Mouse (Mus musculus) spleen, adult 12 weeks (tissue): ENCODE measurements around the gene C2cd2l.
"Not testable (repeated sequence)": the region's sequence is repeated elsewhere in the genome, so short reads cannot be mapped to it uniquely, and the experiment has no call there.

Source experiments
- DNase-seq: peaks from one replicate; pipeline ENCODE4 v3.0.0; 2022; ENCODE audit warnings: low spot score

Gene C2cd2l

DNA sequence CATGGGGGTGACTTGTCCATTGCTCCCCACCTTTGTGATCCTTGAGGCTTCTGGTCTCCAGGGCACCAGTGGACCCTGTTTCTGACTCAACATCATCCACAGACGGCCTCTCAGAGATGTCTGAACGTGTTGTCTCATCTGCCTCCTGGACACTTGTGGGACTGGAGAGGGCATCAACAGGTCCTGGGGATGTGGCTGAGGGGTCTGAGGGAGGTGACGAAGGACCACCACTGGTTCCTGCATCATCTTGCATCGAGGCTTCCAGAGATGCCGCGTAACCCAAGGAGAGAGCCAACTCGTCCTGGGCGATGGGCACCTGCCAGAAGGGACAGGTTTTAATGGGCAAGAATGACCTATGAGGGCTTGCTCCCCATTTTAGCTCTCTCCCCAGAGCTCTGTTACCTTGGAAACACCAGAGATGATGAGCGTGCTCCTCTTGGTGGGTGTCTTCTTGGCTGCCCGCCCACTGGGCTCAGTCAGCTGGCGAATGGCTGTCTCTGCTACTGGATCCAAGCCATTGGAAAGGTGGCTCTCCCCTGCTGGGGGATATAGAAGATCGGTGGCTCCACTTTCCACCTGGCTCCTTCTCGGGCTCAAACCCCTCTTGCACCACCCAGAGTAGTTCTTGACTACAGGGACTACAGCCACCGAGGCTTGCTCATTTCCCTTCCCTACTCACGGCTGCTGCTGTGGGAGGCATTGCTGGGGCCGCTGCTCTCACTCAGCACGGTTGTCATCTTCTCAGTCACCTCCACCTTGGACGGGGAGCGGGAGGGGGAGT, 6.4 kb downstream of the C2cd2l start:
- no peak for DNase-seq

DNA sequence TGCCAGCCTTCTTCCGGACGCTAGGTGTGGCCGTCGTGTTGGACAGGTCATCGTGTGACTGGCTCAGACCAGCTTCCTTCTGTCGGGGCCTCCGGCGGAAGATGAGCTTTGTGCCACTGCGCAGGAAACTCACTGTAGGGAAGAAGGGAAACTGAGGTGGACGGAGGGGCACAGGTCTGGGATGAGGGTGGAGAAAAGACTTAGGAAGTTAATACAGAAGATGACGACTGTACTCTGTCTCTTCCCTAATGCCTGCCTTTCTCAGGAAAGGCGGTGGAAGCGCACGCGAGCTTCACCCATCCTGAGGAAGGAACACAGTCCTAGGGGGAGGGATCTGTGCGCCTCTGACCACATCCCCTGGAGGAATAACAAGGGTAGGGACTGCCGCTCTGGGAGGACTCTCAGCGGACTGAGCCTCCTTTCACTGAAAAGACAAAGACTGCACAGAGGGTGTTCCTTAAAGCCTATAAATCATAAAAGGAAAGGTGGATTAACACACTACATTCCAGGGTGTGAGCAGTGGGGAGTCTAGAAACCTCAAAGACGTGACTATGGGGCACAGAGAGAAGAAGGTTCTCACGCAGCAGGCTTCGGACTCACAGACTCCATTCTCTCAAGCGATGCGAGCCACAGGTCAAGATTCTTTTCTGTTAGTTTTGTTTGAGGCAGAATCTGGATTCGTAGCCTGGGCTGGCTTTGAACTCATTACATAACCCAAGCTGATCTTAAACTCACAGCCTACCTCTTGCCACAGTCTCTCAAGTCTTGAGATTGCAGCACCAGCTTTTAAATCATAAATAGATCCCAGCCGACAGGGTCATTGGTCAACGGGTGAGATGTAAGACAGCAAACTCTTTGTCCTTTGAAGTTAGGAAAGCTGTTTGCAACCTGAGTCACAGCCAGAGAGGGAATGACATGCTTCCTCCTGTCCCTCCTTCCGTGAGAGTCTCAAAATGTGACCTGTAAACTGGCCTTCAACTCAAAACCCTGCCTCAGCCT, 8.7 kb downstream of the C2cd2l start:
- no peak for DNase-seq

DNA sequence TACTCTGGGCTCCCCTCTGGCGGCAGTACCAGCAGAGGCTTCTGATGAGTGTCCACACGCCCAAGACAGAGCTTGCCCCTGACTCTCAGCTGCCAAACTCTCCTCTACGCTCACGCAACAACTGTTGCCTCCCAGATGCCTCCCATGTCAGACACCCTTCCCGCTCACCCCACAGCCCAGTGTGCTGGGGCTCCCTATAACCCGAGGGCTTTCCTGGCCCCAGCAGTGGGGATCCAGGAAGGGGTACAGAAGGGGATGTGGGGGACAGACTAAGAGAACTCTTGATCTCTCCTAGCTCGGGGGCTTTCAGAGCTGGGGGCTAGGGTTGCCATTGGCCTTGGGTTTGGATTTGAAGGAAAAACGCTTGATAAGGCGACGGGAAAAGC, 9.3 kb downstream of the C2cd2l start:
- no peak for DNase-seq

DNA sequence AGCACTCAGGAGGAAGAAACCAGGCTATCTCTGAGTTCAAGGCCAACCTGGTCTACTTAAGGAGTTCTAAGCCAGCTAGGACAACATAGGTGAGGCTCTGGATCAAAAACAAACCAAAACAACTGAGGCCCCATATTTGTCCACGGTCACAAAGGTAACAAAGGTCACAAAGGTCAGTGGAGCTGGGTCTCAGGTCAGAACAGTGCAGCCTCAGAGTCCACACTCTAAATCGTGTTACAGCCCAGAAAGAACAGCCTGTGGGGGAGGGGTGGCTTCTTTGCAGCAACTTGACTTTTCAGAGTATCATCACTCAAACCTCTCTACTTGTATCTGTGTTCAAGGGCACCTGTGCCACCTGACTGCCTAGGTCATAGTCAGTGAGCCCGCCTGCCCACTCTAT, 10.3 kb downstream of the C2cd2l start:
- DNase-seq: no peak

DNA sequence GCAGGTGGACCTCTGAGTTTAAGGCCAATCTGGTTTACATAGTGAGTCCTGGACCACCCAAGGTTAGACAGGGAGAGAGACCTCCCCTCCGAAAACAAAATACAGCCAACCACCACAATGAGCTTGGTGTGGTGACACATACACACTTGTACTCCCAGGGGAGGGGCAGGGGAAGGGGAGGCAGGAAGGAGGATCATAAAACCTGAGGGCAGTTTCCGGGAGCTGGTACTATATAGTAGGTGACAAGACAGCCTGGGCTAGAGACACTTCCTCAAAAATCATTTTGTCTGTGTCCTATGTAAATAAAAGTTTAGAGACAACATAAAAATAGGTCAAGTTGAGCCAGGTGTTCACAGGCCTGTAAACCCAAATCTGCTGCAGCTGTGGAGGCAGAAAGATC, 12.8 kb downstream of the C2cd2l start:
- DNase-seq: no peak

DNA sequence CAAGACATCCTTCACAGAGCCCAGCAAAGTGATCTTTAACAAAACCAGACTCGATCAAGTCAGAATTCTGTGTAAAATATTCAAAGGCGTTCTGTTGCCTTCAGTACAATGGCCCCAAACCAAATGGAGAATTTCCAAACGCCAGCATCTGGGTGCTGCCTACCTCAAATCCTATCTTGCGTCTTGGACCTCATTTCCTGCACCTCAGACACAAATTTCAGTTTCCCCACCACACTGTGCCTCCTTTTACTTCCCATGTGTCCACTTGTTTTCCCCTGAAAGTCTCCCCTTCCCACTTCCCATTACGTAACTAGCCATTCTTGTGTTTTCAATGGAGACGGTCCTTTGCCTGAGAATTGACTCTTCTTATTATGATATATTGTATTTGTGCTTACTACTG, 13.6 kb downstream of the C2cd2l start:
- DNase-seq: no peak

DNA sequence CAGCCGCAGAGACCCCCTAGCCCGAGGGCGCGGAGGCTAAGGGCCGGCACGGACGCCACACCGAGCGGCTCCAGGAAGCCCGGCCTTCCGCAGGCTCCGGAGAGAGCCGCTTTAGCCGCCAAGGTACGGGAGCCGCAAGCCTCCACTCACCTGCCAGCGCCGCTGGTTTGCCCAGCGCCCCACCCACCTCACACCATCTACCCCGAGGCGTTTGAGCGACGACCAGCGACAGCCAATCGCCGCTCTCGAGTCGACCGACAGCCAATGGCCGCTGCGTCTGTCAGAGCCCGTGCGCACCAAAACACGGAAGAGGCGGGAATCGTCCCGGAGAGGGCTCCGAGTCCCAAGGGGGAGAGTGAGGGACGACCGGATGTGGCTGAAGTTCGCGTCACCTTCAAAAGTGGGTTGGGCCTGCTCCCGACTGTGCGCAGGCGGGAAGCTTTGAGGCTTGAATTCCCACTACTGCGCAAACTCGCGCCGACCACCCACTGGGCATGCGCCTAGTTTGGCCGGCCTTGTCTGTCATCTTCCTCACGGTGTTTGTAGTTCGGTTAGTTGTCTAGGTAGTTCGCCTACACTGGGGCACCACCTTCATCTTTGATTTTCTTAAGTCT, 14.5 kb downstream of the C2cd2l start, which contains the start of gene Hinfp:
Gene Hinfp (minus strand): TSS at position 206 of the 614 bp plus-strand sequence.
- peak; percentile 96 for DNase-seq

DNA sequence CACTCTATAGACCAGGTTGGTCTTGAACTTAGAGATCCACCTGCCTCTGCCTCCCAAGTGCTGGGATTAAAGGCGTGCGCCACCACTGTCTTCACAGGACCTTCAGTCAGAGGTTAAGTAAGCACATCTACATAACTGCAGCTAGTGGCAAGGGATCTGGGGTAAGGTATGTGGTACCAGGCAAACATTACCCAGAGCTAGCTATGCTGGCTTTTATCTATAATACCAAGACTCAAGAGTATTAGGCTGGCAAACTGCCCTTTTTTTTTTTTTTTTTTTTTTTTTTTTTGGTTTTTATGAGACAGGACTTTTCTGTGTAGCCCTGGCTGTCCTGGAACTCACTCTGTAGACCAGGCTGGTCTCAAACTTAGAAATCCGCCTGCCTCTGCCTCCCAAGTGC, 20.1 kb downstream of the C2cd2l start:
- not testable (repeated sequence) for DNase-seq

DNA sequence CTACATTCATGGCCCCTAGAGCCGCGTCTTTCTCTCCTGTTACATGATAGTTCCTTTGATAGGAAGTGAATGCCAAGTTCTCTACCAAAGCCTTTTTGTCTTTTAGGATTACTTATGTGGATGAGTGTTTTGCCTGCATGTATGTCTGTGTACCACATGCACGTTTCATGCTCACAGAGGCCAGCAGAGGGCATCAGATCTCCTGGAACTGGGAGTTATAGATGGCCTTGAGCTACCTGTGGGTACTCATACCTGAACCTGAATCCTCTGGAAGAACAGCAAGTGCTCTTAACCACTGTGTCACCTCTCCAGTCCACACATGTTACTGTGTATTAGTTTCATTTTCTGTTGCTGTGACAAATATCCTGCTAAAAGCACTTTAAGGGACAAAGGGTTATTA, 27.6 kb downstream of the C2cd2l start:
- peak; percentile 37 for DNase-seq

DNA sequence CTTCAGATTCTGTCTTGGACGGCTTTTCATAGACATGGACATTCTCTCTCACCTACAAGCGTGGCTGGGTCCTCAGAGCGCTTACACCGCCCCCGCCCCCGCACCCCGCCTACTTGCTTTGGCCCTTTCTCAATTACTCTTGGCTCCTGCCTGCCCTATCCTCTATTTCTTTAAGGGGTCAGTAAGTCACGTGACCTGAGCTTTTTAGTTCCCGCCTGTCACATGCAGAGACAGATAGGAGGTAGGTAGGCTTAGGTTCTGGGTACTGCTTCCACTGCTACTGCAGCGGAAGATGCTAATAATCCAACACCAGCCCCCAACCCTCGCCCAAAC, 31.2 kb downstream of the C2cd2l start:
- DNase-seq: no peak

DNA sequence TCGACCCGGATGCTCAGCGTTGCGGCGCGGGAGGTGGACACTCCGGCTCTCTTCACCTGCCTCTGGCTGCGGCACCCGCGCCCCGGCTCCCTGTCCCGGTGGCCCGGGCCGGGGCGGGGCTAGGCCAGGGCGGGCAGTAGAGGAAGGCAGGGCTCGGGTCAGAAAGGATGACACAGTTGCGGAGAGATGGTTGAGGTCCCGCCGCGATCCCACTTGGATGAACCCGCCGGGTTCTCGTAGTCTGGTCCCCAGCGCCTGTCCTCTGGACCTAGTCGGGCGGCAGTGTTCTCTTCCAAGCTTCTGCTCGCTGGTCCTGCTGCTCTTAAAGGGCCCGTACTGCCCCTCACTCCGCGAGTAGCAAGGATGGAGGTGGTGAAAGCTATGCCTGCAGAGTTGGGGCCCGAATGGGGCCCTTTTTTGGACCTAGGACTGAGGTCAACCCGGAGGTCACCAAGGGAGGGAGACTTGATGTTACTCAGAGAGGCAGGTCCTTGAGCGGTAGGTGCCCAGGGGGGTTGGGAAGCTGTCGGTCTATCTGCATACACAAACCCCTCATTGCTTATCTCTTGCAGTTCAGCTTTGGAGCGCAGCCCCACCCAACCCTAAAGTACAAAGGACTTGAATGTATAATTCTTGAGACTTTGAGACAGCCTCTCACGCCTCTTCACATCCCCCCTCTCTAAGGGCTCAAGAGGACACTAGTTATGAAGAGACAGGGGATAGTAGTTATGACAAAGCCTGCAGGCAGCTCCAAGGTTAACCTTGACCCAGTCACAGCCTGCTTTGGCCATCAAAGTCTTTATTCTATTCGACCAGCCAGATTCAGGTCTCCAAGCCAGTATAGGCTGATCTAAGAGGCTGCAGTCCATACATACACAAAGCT, 31.8 kb downstream of the C2cd2l start, which contains the start of gene Abcg4:
Gene Abcg4 (minus strand): TSS at position 540 of the 883 bp plus-strand sequence.
- peak; percentile 67 for DNase-seq

DNA sequence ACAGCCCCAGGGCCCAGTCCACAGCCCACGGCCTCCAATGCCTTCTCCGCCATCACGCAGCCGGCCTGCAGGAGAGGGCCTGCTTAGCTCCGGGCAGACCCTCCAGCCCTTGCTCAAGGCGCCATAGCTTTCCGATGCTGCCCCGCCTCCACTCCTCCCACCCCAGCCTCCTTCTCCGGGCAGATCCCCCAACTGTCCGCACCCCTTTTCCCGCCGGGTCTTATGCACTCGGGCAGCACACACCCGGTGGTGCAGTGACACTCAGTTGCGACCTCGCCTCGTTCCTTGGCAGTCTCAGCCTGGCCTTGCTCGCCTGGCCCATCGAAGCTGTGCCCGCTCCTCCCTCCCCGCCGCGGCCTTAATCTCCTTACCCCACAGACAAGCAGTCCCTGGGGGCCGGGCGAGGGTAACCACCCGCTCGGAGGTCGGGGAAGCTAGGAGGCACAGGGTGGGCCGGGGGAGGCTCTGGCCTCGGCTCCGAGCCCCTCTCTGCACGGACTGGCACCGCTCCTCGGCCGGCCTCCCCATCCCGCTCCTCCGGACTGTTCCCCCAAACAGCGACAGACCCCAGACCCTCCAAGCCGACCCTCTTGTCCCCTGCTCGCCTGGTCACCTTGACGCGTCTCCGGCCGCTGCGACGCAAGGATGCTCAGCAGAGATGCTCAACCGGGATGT, 32.5 kb downstream of the C2cd2l start:
- peak; percentile 28 for DNase-seq

DNA sequence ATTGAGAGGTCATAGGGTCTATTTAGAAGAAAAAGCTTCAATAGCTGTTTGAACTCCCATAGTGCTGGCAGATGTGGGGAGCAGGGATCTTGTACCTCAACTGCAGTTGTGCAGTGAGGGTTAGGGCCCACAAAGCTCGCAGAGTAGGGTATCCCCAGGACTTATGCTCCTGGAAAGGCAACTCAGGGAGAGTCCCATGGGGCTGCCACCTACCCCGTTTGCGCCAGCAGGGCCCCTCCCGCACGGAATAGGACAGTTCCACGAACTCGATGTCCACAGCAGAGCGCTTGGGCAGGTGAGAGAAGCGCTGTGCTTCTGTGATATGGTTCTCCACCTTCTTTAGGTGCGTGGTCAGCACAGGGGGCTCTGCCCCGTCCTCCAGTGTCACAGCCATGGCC, 33.1 kb downstream of the C2cd2l start:
- DNase-seq: peak; percentile 33

DNA sequence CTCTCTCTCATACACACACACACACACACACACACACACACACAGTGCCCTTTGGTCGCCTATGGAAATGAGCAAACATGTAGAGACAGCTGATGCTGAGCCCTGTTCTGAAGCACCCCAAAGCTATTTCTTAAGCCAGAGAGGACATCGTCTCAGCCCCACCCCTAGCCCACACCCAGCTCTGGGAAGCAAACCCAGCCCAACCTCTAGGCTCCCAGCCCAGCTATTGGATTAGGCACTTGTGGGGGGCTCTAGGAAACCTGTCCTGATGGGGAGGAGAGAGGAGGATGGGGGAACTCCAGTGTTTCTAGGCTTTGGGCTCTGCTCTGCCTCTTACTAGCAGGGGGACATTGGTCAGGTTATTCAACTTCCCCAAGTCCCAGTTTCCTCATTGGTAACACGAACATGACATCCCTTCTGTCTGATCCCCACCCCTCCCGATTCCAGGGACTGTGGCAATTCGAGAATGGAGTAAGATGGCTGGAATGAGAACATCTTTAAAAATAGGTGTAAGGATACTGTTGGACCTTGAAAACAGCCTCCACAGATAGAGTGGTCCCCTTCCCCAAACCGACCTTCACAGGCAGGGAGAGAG, 33.7 kb downstream of the C2cd2l start:
- DNase-seq: peak; percentile 56

DNA sequence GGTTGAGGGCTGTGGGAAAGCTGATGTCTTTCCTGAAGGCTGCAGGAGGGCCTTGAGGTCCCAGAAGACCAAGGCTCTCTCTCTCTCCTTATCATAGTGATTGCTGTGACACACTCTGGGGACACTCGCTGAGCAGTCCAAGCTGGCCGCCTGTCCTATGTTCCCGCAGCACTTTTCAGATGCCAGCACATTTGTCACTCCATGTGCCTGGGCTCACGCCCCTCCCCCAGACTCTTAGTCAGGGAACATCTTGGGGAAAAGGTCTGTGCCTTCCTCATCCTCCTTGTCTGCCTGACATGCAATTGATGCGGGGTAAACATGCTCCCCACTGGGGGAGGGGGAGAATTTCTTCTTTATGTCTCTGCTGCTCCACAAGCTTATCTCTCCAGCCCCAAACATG, 36.9 kb downstream of the C2cd2l start:
- DNase-seq: no peak

DNA sequence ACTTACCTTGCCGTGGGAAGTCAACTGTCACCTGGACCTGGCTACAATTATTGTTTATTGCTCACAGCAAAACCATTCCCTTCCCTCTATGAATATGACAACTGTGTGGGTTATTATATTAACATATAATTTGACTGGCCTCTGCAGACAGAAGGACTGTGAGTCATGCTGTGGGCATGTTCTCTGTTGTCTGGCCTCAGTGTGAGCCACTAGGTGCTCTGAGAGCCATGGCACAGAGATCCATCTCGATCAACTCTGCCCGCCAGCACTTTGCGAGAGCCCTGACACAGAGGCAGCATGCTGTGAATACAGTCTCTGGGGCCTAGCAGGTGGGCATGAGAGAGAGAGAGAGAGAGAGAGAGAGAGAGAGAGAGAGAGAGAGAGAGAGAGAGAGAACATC, 50.1 kb downstream of the C2cd2l start:
- DNase-seq: no peak

DNA sequence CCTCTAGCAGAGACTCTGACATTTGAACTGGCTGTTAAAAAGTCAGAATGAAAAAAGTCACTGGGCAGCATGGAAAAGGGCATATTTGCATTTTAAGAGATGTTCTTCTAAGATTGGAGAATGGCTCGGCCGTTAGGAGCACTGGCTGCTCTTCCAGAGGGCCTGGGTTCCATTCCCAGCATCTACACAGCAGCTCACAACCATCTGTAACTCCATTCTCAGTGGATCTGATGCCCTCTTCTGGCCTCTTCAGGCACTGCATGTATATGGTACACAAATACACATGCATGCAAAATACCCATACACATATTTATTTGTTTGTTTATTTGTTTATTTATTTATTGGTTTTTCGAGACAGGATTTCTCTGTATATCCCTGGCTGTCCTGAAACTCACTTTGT, 51.0 kb downstream of the C2cd2l start:
- peak; percentile 45 for DNase-seq

DNA sequence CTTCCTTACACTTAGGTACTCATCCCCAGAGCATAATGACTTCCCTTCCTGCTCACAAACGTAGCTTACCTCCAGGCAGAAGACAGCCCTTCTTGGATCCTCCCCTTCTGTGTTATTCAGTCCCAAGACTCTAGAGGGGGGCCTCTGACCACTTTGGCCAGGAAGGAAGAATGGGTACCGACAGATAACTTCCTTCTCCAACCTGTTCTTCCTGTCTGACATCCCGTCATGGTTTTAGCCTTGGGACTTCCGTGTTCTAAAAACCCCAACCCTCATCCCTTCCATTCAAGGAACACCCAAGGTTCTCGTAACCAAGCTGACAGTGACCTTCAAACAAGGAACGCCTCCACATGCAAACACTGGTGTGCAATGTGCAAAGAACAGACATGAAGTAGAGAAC, 51.7 kb downstream of the C2cd2l start, which contains the start of gene Nlrx1:
Gene Nlrx1 (minus strand): TSS at position 168 of the 400 bp plus-strand sequence.
- DNase-seq: no peak

DNA sequence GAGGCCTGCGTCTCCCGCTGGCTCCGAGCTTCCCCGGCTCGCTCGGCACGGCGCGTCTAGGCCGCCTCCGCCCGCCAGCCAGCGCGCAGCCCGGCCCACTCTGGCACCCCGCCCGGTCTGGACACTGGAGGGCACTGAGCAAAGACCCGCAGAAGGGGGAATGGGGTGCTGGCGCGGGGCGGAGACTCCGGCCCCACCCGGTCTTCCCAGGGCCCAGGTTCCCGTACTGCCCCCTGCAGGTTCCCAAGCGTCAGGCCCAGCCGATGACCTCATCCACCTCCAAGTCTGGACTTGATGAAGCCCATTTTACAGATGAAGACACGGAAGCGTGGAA, 52.1 kb downstream of the C2cd2l start:
- DNase-seq: peak; percentile 66

DNA sequence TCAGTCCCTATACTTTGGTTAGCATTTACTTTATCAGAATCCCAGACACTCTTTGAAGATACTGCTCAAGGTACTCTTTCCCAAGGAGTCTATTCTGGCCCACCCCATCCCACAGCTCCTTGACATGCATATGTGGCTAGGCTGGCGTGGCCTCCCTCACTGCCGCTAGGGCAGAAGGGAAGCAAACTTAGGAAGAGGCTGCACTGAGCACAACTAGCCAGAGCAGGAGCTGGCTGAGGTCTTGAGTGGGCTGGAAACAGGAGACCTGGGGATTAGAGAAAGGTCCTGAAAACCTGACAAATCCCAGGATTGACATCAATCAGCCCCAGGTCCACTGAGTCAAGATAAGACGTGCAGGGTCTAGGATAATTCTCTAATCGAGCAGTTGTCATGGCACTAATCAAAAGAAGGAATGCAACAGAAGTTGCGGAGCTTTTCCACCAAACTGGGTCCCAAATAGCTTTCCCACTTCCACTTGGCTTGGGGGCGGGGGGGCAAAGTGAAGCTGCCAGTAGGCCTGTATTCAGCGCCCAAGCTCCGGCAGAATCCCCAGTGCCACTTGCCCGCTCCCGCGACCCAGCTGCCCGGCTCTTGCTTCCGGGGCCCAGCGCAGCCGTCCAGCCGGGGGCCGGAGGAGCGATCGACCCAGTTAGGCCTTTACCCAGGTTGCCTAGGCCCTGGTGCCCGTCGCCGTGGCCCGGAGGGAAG, 52.6 kb downstream of the C2cd2l start:
- DNase-seq: no peak
